Mouse (Mus musculus): Measurements from ENCODE around the gene Gigyf1. TPM values are rescaled to one million over a fixed set of nuclear protein-coding genes. Genes with fewer than 3 reads are reported as not detected.

Gigyf1 gene
- total and polyA plus RNA-seq, 3 experiments: 0.98 to 12.3 (median 5.9) TPM

DNA sequence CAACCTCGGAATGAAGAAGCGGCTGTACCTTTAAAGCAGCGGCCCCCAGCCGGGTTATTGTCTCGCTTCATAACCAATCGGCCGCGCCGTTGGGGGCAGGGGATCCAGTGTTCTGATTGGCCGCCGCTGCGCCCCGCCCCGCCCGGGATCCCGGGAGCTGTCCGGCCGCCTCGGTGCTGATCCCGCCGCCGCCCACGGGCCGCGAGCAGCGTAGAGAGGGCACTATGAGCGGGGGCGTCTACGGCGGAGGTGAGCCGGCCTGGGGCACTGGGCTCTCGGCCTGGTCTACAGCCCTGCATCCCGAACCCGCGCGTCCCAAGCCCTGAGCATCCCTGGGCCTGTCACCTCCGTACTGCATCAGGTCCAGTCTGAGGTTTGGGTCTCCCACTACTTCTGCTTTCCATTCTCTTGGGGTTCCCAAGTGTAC lies 35.1 kb downstream of the Gigyf1 start, which contains the start of gene Actl6b:
Gene Actl6b, plus strand, starts transcription at position 107 of the 427 bp plus-strand sequence.
- no peak for DNase-seq (ENCODE audit: extremely low read depth)
- TF ChIP-seq IRF4 (IDR thresholded peaks at IDR 0.05; ENCODE audit: low read depth, low read length) (peak; percentile 18; the same call in 1 of the 2 replicates), POLR2A (IDR thresholded peaks at IDR 0.05; ENCODE audit: low read depth, low read length) (no peak), MYC (IDR thresholded peaks at IDR 0.05; ENCODE audit: low read depth, low read length) (no peak)
- Histone ChIP-seq H3K4me1 (ENCODE audit: control insufficient read depth in 1 of 2, insufficient read depth in 2 of 2) (peaks cover 0 to 2% of the 10 kb centered on the region in 2 experiments; a peak in 1 of 4 replicates), H3K4me3 (replicated peaks in 1 of 3; ENCODE audit: low read depth in 2 of 3, low read length in 2 of 3, poor library complexity in 1 of 3) (no peak within 1 kb of the TSS), H3K4me2 (ENCODE audit: insufficient read depth, low read depth, poor library complexity, severe bottlenecking) (peak within 1 kb of the TSS; percentile 9; the same call in 1 of the 2 replicates), H3K27ac (ENCODE audit: insufficient read depth, low read depth) (no peak within 1 kb of the TSS), H3K36me3 (replicated peaks in 1 of 2; ENCODE audit: control insufficient read depth in 1 of 2, insufficient read depth in 1 of 2, low read length in 1 of 2) (no peaks in the 10 kb centered on the region), H3K79me2 (replicated peaks; ENCODE audit: control insufficient read depth, extremely low read depth, insufficient read depth, poor library complexity, severe bottlenecking) (no peaks in the 10 kb centered on the region), H3K9ac (ENCODE audit: insufficient read depth, low read depth) (no peak within 1 kb of the TSS), H3K9me3 (replicated peaks; ENCODE audit: low read length) (peaks cover 13% of the 10 kb centered on the region), H3K27me3 (replicated peaks) (peaks cover 73% of the 10 kb centered on the region)
- in situ Hi-C loops (cut with MboI; ENCODE audit: low pct_ligation_motif_present, low pct_unique_long_range_greater_than_20kb, low sequenced_read_pairs): no loop called here
- dilution Hi-C loops (cut with MboI; ENCODE audit: extremely low pct_ligation_motif_present, extremely low pct_unique_long_range_greater_than_20kb, low sequenced_read_pairs): no loop called here

DNA sequence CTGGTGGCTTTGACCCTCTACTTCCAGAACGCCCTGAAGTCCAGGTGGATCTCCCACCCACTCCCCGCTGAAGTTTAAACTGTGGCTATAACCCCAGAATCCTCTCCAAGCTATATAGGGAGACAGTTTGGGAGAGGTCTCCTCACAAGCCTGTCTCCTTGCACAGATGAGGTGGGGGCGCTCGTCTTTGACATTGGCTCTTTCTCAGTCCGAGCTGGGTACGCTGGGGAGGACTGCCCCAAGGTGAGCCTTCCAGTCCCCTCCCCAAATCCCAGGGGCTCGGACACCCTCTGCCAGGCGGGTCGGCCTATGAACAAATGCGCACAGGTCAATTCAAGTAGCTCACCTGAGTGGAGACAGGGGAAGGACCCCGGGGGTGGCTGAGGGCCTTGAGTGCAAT lies 35.5 kb downstream of the Gigyf1 start:
- 0 out of 2 replicates have a peak overlapping the region, but pooled peaks have one; percentile 9 for H3K4me2 ChIP-seq (ENCODE audit: insufficient read depth, low read depth, poor library complexity, severe bottlenecking)
- no peak for DNase-seq (ENCODE audit: extremely low read depth)
- H3K27ac ChIP-seq (ENCODE audit: insufficient read depth, low read depth): no peak overlapping the region
- H3K36me3 ChIP-seq (replicated peaks in 1 of 2; ENCODE audit: control insufficient read depth in 1 of 2, insufficient read depth in 1 of 2, low read length in 1 of 2): no peaks in the 10 kb centered on the region
- dilution Hi-C loops (cut with MboI; ENCODE audit: extremely low pct_ligation_motif_present, extremely low pct_unique_long_range_greater_than_20kb, low sequenced_read_pairs): no loop called here
- no peaks in the 10 kb centered on the region for H3K79me2 ChIP-seq (replicated peaks; ENCODE audit: control insufficient read depth, extremely low read depth, insufficient read depth, poor library complexity, severe bottlenecking)
- H3K9ac ChIP-seq (ENCODE audit: insufficient read depth, low read depth): no peak overlapping the region
- peaks cover 76% of the 10 kb centered on the region for H3K27me3 ChIP-seq (replicated peaks)
- TF ChIP-seq CTCF (conservative IDR thresholded peaks at IDR 0.05 in 1 of 2, IDR thresholded peaks at IDR 0.05 in 1 of 2; ENCODE audit: low read depth in 2 of 2, low read length in 2 of 2): no peak
- no peak for TF ChIP-seq POLR2AphosphoS2 (IDR thresholded peaks at IDR 0.05; ENCODE audit: low read depth, low read length)
- no peak for TF ChIP-seq MYC (IDR thresholded peaks at IDR 0.05; ENCODE audit: low read depth, low read length)
- TF ChIP-seq KAT2A (IDR thresholded peaks at IDR 0.05; ENCODE audit: insufficient replicate concordance, low read length): no peak
- no peak for TF ChIP-seq JUN (IDR thresholded peaks at IDR 0.05; ENCODE audit: insufficient read depth, low read depth, low read length)
- TF ChIP-seq NELFE (IDR thresholded peaks at IDR 0.05; ENCODE audit: low read depth, low read length): no peak
- TF ChIP-seq PAX5 (IDR thresholded peaks at IDR 0.05; ENCODE audit: low read length): no peak
- no peak for TF ChIP-seq E2F4 (IDR thresholded peaks at IDR 0.05; ENCODE audit: insufficient replicate concordance, low read depth, low read length)
- no peak for TF ChIP-seq TBP (conservative IDR thresholded peaks at IDR 0.05; ENCODE audit: low read depth, low read length)
- TF ChIP-seq MXI1 (IDR thresholded peaks at IDR 0.05; ENCODE audit: low read depth, low read length): no peak
- TF ChIP-seq EP300 (IDR thresholded peaks at IDR 0.05; ENCODE audit: low read length): no peak
- no peak for TF ChIP-seq ELF1 (IDR thresholded peaks at IDR 0.05; ENCODE audit: low read depth, low read length)
- TF ChIP-seq MAZ (IDR thresholded peaks at IDR 0.05; ENCODE audit: low read depth, low read length): no peak
- TF ChIP-seq GABPA (IDR thresholded peaks at IDR 0.05; ENCODE audit: insufficient replicate concordance, low read depth, low read length): no peak
- no peak for TF ChIP-seq HCFC1 (IDR thresholded peaks at IDR 0.05; ENCODE audit: low read depth, low read length)
- no peak for TF ChIP-seq POLR2A (IDR thresholded peaks at IDR 0.05; ENCODE audit: low read depth, low read length)
- no peak for TF ChIP-seq ZC3H11A (IDR thresholded peaks at IDR 0.05; ENCODE audit: low read depth, low read length)
- no peak for TF ChIP-seq TCF12 (IDR thresholded peaks at IDR 0.05; ENCODE audit: low read depth, low read length)
- H3K4me1 ChIP-seq (ENCODE audit: control insufficient read depth in 1 of 2, insufficient read depth in 2 of 2): peaks cover 0 to 2% of the 10 kb centered on the region in 2 experiments; a peak in 1 of 4 replicates
- peaks cover 13% of the 10 kb centered on the region for H3K9me3 ChIP-seq (replicated peaks; ENCODE audit: low read length)
- in situ Hi-C loops (cut with MboI; ENCODE audit: low pct_ligation_motif_present, low pct_unique_long_range_greater_than_20kb, low sequenced_read_pairs): no loop called here
- no peak overlapping the region for H3K4me3 ChIP-seq (replicated peaks in 1 of 3; ENCODE audit: low read depth in 2 of 3, low read length in 2 of 3, poor library complexity in 1 of 3)
